Mouse (Mus musculus): ENCODE measurements around the gene Rbm46.

Gene Rbm46

DNA sequence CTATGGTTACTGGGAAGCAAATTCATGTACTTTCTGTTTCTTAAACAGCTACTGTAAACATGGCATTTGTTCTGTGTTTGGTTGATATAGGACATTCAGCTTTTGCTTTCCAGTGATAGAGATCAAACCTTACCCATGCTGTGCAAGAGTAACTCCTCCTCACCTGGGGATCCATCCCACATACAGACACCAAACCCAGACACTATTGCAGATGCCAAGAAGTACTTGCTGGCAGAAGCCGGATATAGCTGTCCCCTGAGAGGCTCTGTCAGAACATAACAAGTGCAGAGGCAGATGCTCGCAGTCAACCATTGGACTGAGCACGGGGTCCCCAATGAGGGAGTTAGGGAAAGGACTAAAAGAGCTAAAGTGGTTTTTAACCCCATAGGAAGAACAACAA is 84.6 kb downstream of the Rbm46 start:
- no peak for DNase-seq (ENCODE audit: low spot score in 2 of 2)
